In the genomic region with DNA sequence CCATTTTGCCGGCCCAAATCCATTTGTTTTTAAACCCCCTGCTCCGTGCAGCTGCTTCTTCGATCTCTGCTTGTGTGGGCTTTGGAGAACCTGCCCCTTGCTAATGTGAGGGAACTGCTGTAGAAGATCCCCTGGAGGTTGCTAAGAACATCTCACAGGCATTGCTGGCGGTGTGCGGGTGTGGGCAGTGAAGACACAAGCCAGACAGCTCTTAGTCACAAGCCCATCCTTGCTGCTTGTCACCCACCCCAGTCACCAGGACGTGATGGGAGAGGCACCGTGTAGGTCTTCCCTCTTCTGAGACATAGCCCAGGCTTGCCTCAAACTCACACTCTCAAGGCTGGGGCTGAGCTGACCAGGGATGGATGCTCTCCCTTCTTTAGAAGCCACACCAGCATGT, we compare ENCODE assay signal across 26 mouse cellular contexts. TPM values are rescaled to one million over a fixed set of nuclear protein-coding genes. Genes with fewer than 3 reads are reported as not detected.
DNase-seq lines count a peak whose midpoint lies in the region; ATAC-seq and TF ChIP-seq lines count a peak whose summit lies in the region.
"Had no signal": no experiment of that assay in that cellular context is flagged by ENCODE, and none has a peak within 500 bp of the region (broad histone marks: within the 10 kb centered on the region; RNA-seq: fewer than 3 reads in every experiment).

No protein-coding gene starts in this region.

- WGBS in forebrain, embryonic 15.5 days = 63% methylated on average over 7 of the region's 7 CpGs
- 54% methylated on average over 7 of the region's 7 CpGs for WGBS in forebrain, postnatal 0 days
- WGBS in hindbrain, embryonic 11.5 days = 54% methylated on average over 7 of the region's 7 CpGs
- WGBS in hindbrain, embryonic 12.5 days = 63% methylated on average over 7 of the region's 7 CpGs
- 56% methylated on average over 7 of the region's 7 CpGs for WGBS in midbrain, embryonic 13.5 days

- ATAC-seq in forebrain, embryonic 15.5 days (replicated peaks) = no peak
- ATAC-seq in forebrain, postnatal 0 days = no peak
- no peak for ATAC-seq in hindbrain, embryonic 11.5 days (ENCODE audit: low FRiP score)
- ATAC-seq in hindbrain, embryonic 12.5 days (ENCODE audit: low FRiP score) = no peak
- ATAC-seq in midbrain, embryonic 13.5 days = no peak
- ATAC-seq: Patski had no signal

- H3K27ac ChIP-seq in forebrain, embryonic 15.5 days (replicated peaks) = 0 out of 2 replicates have a peak overlapping the region, but pooled peaks have one; percentile 11
- no peak overlapping the region for H3K27ac ChIP-seq in forebrain, postnatal 0 days (ENCODE audit: low read depth, low read length)
- H3K27ac ChIP-seq in hindbrain, embryonic 11.5 days (ENCODE audit: low read depth, low read length) = 0 out of 2 replicates have a peak overlapping the region, but pooled peaks have one; percentile 30
- no peak overlapping the region for H3K27ac ChIP-seq in hindbrain, embryonic 12.5 days
- peak overlapping the region; percentile 22; the same call in 1 of the 2 replicates for H3K27ac ChIP-seq in midbrain, embryonic 13.5 days
- H3K27ac ChIP-seq: embryonic facial prominence, embryonic 15.5 days; hindbrain, embryonic 14.5 days; kidney, postnatal 0 days had no signal

- no peaks in the 10 kb centered on the region for H3K27me3 ChIP-seq in forebrain, embryonic 15.5 days
- no peaks in the 10 kb centered on the region for H3K27me3 ChIP-seq in forebrain, postnatal 0 days (ENCODE audit: insufficient read depth, low read length)
- H3K27me3 ChIP-seq in hindbrain, embryonic 11.5 days (ENCODE audit: control insufficient read depth, insufficient read depth, low read length) = no peaks in the 10 kb centered on the region
- H3K27me3 ChIP-seq in hindbrain, embryonic 12.5 days = no peaks in the 10 kb centered on the region
- H3K27me3 ChIP-seq in E14TG2a.4 (ENCODE audit: insufficient read depth, low read length) = peaks cover 49% of the 10 kb centered on the region
- no peaks in the 10 kb centered on the region for H3K27me3 ChIP-seq in midbrain, embryonic 13.5 days
- H3K27me3 ChIP-seq: embryonic facial prominence, embryonic 15.5 days; heart, embryonic 12.5 days had no signal

- H3K4me1 ChIP-seq in forebrain, embryonic 15.5 days = peaks cover 81% of the 10 kb centered on the region
- H3K4me1 ChIP-seq in forebrain, postnatal 0 days (ENCODE audit: insufficient read depth) = peaks cover 21% of the 10 kb centered on the region
- peaks cover 11% of the 10 kb centered on the region for H3K4me1 ChIP-seq in hindbrain, embryonic 11.5 days (replicated peaks; ENCODE audit: control insufficient read depth, insufficient read depth, low read length)
- peaks cover 84% of the 10 kb centered on the region for H3K4me1 ChIP-seq in hindbrain, embryonic 12.5 days
- peaks cover 95% of the 10 kb centered on the region for H3K4me1 ChIP-seq in E14TG2a.4 (replicated peaks; ENCODE audit: low read depth, low read length)
- peaks cover 88% of the 10 kb centered on the region for H3K4me1 ChIP-seq in midbrain, embryonic 13.5 days (replicated peaks)

- H3K36me3 ChIP-seq in forebrain, embryonic 15.5 days = no peaks in the 10 kb centered on the region
- H3K36me3 ChIP-seq in forebrain, postnatal 0 days (ENCODE audit: insufficient read depth) = peaks cover 9% of the 10 kb centered on the region
- H3K36me3 ChIP-seq in hindbrain, embryonic 11.5 days (ENCODE audit: control insufficient read depth, insufficient read depth, low read length) = 0 out of 2 replicates have a peak, but pooled peaks cover 3% of the 10 kb centered on the region
- peaks cover 54% of the 10 kb centered on the region for H3K36me3 ChIP-seq in hindbrain, embryonic 12.5 days
- H3K36me3 ChIP-seq in E14TG2a.4 (ENCODE audit: insufficient read depth, low read length) = no peaks in the 10 kb centered on the region
- H3K36me3 ChIP-seq in midbrain, embryonic 13.5 days = peaks cover 44% of the 10 kb centered on the region
- H3K36me3 ChIP-seq: G1E had no signal

- TF ChIP-seq CTCF in forebrain, postnatal 0 days (IDR thresholded peaks at IDR 0.05; ENCODE audit: low read depth) = no peak
- TF ChIP-seq CTCF in E14TG2a.4 (conservative IDR thresholded peaks at IDR 0.05; ENCODE audit: low read length) = no peak

- H3K9ac ChIP-seq in forebrain, embryonic 15.5 days (replicated peaks) = no peak overlapping the region
- H3K9ac ChIP-seq in forebrain, postnatal 0 days = no peak overlapping the region
- H3K9ac ChIP-seq in hindbrain, embryonic 11.5 days (ENCODE audit: low read depth, low read length) = no peak overlapping the region
- H3K9ac ChIP-seq in hindbrain, embryonic 12.5 days = no peak overlapping the region
- H3K9ac ChIP-seq in midbrain, embryonic 13.5 days (replicated peaks) = no peak overlapping the region
- H3K9ac ChIP-seq: embryonic facial prominence, embryonic 15.5 days; heart, embryonic 12.5 days; hindbrain, embryonic 14.5 days had no signal

- H3K4me2 ChIP-seq in forebrain, embryonic 15.5 days (replicated peaks) = no peak overlapping the region
- no peak overlapping the region for H3K4me2 ChIP-seq in forebrain, postnatal 0 days (ENCODE audit: low read depth)
- no peak overlapping the region for H3K4me2 ChIP-seq in hindbrain, embryonic 11.5 days (replicated peaks; ENCODE audit: low read depth, low read length)
- no peak overlapping the region for H3K4me2 ChIP-seq in hindbrain, embryonic 12.5 days (replicated peaks)
- no peak overlapping the region for H3K4me2 ChIP-seq in midbrain, embryonic 13.5 days (replicated peaks)
- H3K4me2 ChIP-seq: embryonic facial prominence, embryonic 15.5 days; heart, embryonic 12.5 days; hindbrain, embryonic 14.5 days had no signal

- DNase-seq in forebrain, postnatal 0 days = no peak
- no peak for DNase-seq in hindbrain, embryonic 11.5 days (ENCODE audit: low spot score)
- DNase-seq in lung, postnatal 4 days = no peak
- DNase-seq: adrenal gland, postnatal 36 days; cerebellum, adult 11 months; cerebellum, adult 9-11 months; gastrocnemius, postnatal 14 days; heart, adult 11 months; heart, postnatal 14 days; kidney, adult 2 months; layer of hippocampus, adult 9-11 months; lung, postnatal 10 days; right cerebral cortex, postnatal 25 days; spleen, adult 18-20 months had no signal

- no peaks in the 10 kb centered on the region for H3K9me3 ChIP-seq in forebrain, embryonic 15.5 days
- no peaks in the 10 kb centered on the region for H3K9me3 ChIP-seq in forebrain, postnatal 0 days (ENCODE audit: low read length)
- no peaks in the 10 kb centered on the region for H3K9me3 ChIP-seq in hindbrain, embryonic 11.5 days (ENCODE audit: control insufficient read depth, low read length)
- H3K9me3 ChIP-seq in hindbrain, embryonic 12.5 days (replicated peaks) = no peaks in the 10 kb centered on the region
- no peaks in the 10 kb centered on the region for H3K9me3 ChIP-seq in E14TG2a.4 (ENCODE audit: low read length)
- no peaks in the 10 kb centered on the region for H3K9me3 ChIP-seq in midbrain, embryonic 13.5 days
- H3K9me3 ChIP-seq: embryonic facial prominence, embryonic 15.5 days; heart, embryonic 12.5 days had no signal

- H3K4me3 ChIP-seq in forebrain, embryonic 15.5 days = no peak overlapping the region
- no peak overlapping the region for H3K4me3 ChIP-seq in forebrain, postnatal 0 days (ENCODE audit: low read depth, low read length)
- H3K4me3 ChIP-seq in hindbrain, embryonic 11.5 days (ENCODE audit: low read depth, low read length) = no peak overlapping the region
- H3K4me3 ChIP-seq in hindbrain, embryonic 12.5 days = no peak overlapping the region
- H3K4me3 ChIP-seq in E14TG2a.4 (replicated peaks; ENCODE audit: low read length) = peak overlapping the region; percentile 21; the same call in 1 of the 2 replicates
- H3K4me3 ChIP-seq in midbrain, embryonic 13.5 days (replicated peaks) = no peak overlapping the region
- H3K4me3 ChIP-seq: embryonic facial prominence, embryonic 15.5 days; heart, embryonic 12.5 days had no signal

RNA-seq across cellular contexts. Expression of gene Mn1, which starts 20.0 kb away (rescaled TPM):
- 102 and 109 TPM in 2 replicates for polyA plus RNA-seq in forebrain, embryonic 15.5 days (2015; fragmentation: Nextera tagmentation; extraction: Ambion mirVana)
- 108 and 123 TPM in 2 replicates for total RNA-seq in forebrain, postnatal 0 days (2014; rRNA removed)
- polyA plus RNA-seq in forebrain, postnatal 0 days (2015; fragmentation: Nextera tagmentation; extraction: Ambion mirVana) = 57.9 and 73.2 TPM in 2 replicates
- 41.9 and 42.5 TPM in 2 replicates for polyA plus RNA-seq in hindbrain, embryonic 11.5 days (2014; fragmentation: Nextera tagmentation; extraction: Ambion mirVana)
- polyA plus RNA-seq in hindbrain, embryonic 12.5 days (2016; fragmentation: Nextera tagmentation; extraction: Ambion mirVana) = 61.0 and 62.7 TPM in 2 replicates
- 60.2 and 73.1 TPM in 2 replicates for polyA plus RNA-seq in midbrain, embryonic 13.5 days (2015; fragmentation: Nextera tagmentation; extraction: Ambion mirVana)
- total RNA-seq: monocyte, adult 5-6 weeks; neutrophil, adult 5-6 weeks had no signal
- polyA plus RNA-seq: G1E had no signal

Comparison
In these comparisons a context has a peak if more than half of its experiments do, and no peak if none do; other contexts are left out.
1. H3K27ac ChIP-seq: peak in forebrain, embryonic 15.5 days (single experiment), hindbrain, embryonic 11.5 days (single experiment) and midbrain, embryonic 13.5 days (single experiment); none in forebrain, postnatal 0 days (single experiment) and hindbrain, embryonic 12.5 days (single experiment).